Mouse (Mus musculus): ENCODE data around the gene Dnaaf5.

The Dnaaf5 gene

GRCm38 (mm10) chr5:139229716-139230115 lies 79.7 kb downstream of the Dnaaf5 start:
- no peak for DNase-seq (ENCODE audit: low spot score in 2 of 2)

GRCm38 (mm10) chr5:139232083-139232482 lies 82.1 kb downstream of the Dnaaf5 start:
- DNase-seq (ENCODE audit: low spot score in 2 of 2), result no peak

DNA sequence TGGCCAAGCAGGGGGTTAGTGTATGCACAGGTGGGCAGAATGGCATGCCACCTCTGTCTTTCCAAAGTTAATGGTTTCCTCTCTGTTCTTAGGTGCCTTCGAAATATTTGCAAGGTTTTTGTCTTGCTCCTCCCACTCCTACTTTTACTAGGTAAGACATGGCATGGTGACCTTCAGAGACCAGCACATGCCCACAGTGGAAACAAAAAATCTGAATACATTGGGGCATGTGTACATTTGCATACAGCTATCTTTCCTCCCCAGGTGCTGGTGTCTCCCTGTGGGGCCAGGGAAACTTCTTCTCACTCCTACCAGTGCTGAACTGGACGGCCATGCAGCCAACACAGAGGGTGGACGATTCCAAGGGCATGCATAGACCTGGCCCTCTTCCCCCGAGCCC lies 84.4 kb downstream of the Dnaaf5 start:
- DNase-seq (ENCODE audit: low spot score in 2 of 2), result no peak
